Mouse (Mus musculus) ES-E14 (cell line): Measurements from ENCODE around the gene Carmil1.

Experiments used
- CHD2 ChIP-seq: IDR thresholded peaks from 2 replicates; pipeline ENCODE4 v1.6.1; 2014; ENCODE audit warnings: mild to moderate bottlenecking, low read depth, low read length, inconsistent platforms
- MAFK ChIP-seq: IDR thresholded peaks from 2 replicates; pipeline ENCODE4 v1.6.1; 2014; ENCODE audit warnings: mild to moderate bottlenecking, low read depth, low read length, inconsistent platforms; ENCODE audit not compliant: insufficient read depth
- ZC3H11A ChIP-seq: IDR thresholded peaks from 2 replicates; pipeline ENCODE4 v1.6.1; 2012; ENCODE audit warnings: low read depth, mild to moderate bottlenecking, inconsistent platforms, low read length, borderline replicate concordance
- ZNF384 ChIP-seq: IDR thresholded peaks from 2 replicates; pipeline ENCODE4 v1.6.1; 2012; ENCODE audit warnings: low read depth, low read length, inconsistent platforms

DNA sequence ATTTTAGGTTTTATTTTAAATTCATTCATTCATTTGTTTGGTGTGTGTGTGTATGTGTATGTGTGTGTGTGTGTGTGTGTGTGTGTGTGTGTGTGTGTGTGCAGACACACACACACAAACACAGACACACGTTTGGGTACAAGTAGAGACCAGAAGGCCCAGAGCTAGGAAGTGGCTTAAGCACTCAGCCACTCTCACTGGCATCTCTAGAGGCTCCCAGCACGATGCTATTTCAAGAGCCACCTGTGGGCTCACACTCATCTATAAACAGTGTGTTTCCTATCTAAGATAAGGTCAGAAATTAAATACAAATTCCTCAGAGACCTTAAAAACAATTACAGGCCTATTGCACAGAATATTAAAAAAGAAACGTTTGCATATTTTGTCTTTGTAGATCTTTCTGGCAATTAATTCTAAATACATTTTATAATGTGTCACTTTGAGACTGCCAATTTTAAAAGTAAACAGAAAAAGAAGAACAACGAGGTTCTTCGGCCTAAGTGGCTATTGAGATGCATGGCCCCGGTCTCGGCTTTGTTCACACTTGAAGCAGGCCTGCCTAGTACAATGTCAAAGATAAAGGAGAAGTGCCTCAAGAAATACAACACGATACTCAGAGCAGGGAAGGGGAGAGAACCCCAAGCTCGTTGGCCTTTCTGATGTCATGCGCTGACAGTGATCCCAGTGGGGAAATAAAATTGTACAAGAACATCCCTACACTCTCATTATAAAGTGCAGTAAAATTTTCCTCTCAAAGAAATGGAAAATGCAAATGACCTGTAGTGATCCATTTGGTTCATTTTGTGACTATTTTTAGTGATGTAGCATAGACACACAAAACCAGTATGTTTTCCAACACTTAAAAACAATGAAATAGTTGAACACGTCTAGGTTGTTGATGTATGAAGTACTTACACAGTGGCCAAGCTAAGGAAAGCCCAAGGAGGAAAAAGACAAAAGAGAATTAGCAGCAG is 179.2 kb downstream of the Carmil1 start:
- TF ChIP-seq ZC3H11A (no peak), CHD2 (no peak), MAFK (no peak), ZNF384 (no peak)
